Mouse (Mus musculus) lung, postnatal 10 days (tissue): ENCODE measurements at regions not wholly inside any gene's neighbourhood (a gene's known extent, or its start where the extent isn't known, plus 50 kb on each side); places are given as distances from the start of the nearest gene placed in this dataset.

ENCODE experiments used
- DNase-seq: peaks from one replicate; pipeline ENCODE4 v3.0.0; 2021

- DNase-seq = no peak
These were observed 61.1 kb downstream of the Rrm2 start for GRCm38 (mm10) chr12:24769156-24769555.

- DNase-seq = no peak
These were observed 57.9 kb upstream of the Mboat2 start for GRCm38 (mm10) chr12:24772807-24773206.

- DNase-seq = no peak
These were observed 52.9 kb upstream of the Mboat2 start for GRCm38 (mm10) chr12:24777761-24778160.

GRCm38 (mm10) chr12:24778876-24779275 lies 51.8 kb upstream of the Mboat2 start:
- DNase-seq = no peak

GRCm38 (mm10) chr12:24780574-24780973 lies 50.1 kb upstream of the Mboat2 start:
- DNase-seq = peak; percentile 8
